Comparison of ENCODE assay signal across 8 mouse cellular contexts in the genomic region with DNA sequence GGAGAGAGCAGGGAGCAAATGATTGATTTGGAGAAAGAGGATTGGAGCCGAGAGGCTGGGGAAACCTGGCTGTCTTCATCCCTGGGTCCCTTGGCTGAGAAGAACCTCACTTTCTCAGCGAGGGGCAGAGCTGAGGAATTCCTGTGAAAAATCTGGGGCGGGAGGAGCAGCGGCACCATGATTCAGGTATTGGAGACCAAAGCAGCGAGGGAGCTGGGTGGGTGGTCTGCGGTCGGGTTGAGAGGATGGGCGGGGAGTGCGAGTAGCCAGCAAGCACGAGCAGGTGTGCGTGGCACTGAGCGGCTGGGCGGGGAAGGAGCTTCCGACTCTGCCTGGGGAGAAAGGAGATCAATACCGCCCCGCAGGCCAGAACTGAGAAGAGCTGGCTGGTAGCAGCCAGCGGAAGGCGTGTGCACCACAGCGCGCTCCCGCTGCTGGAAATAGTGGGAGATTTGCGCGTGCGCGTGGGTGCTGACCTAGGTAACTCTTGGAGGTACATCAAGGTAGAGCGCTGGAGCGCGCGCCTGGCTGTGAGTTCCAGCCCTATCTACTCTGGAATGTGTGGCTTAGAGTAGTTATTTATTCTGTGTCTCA. TPM values are rescaled to one million over a fixed set of nuclear protein-coding genes. Genes with fewer than 3 reads are reported as not detected.
DNase-seq lines count a peak whose midpoint lies in the region; ATAC-seq and TF ChIP-seq lines count a peak whose summit lies in the region.

No protein-coding gene starts in this region.

- no peaks in the 10 kb centered on the region for H3K9me3 ChIP-seq in lung, embryonic 14.5 days (ENCODE audit: low read depth, low read length)
- no peaks in the 10 kb centered on the region for H3K9me3 ChIP-seq in liver, embryonic 16.5 days (replicated peaks; ENCODE audit: control insufficient read depth, low read length)

- H3K4me3 ChIP-seq in lung, embryonic 14.5 days (ENCODE audit: low read depth, low read length) = peak overlapping the region; percentile 17
- H3K4me3 ChIP-seq in layer of hippocampus, adult 2 months = peak overlapping the region; percentile 59
- peak overlapping the region; percentile 18 for H3K4me3 ChIP-seq in liver, embryonic 16.5 days (ENCODE audit: low read depth, low read length)

- H3K9ac ChIP-seq in lung, embryonic 14.5 days = no peak overlapping the region
- H3K9ac ChIP-seq in liver, embryonic 16.5 days (ENCODE audit: low read depth, low read length) = no peak overlapping the region

- peaks cover 38% of the 10 kb centered on the region for H3K27me3 ChIP-seq in lung, embryonic 14.5 days (ENCODE audit: insufficient read depth, low read length)
- H3K27me3 ChIP-seq in liver, embryonic 16.5 days (ENCODE audit: control insufficient read depth, insufficient read depth, low read depth, low read length) = peaks cover 20% of the 10 kb centered on the region

- peak overlapping the region; percentile 59 for H3K4me2 ChIP-seq in lung, embryonic 14.5 days
- H3K4me2 ChIP-seq in liver, embryonic 16.5 days (ENCODE audit: low read depth, low read length) = peak overlapping the region; percentile 17; the same call in 1 of the 2 replicates

- TF ChIP-seq CTCF in lung, embryonic 14.5 days (IDR thresholded peaks at IDR 0.05; ENCODE audit: low read depth) = no peak
- peak; percentile 64 for TF ChIP-seq CTCF in layer of hippocampus, adult 2 months (conservative IDR thresholded peaks at IDR 0.05)

- WGBS in lung, embryonic 14.5 days = under 1% methylated on average over 29 of the region's 29 CpGs
- WGBS in liver, embryonic 16.5 days (ENCODE audit: insufficient replicate concordance) = under 1% methylated on average over 29 of the region's 29 CpGs

- H3K36me3 ChIP-seq in lung, embryonic 14.5 days (ENCODE audit: insufficient read depth) = no peaks in the 10 kb centered on the region
- no peaks in the 10 kb centered on the region for H3K36me3 ChIP-seq in liver, embryonic 16.5 days (ENCODE audit: control insufficient read depth, insufficient read depth)

- no peak overlapping the region for H3K27ac ChIP-seq in lung, embryonic 14.5 days (ENCODE audit: low read depth)
- H3K27ac ChIP-seq in layer of hippocampus, adult 2 months = peak overlapping the region; percentile 96
- no peak overlapping the region for H3K27ac ChIP-seq in liver, embryonic 16.5 days (ENCODE audit: low read length)

- ATAC-seq in lung, embryonic 14.5 days (ENCODE audit: insufficient read depth) = peak; percentile 73
- ATAC-seq in liver, embryonic 16.5 days (ENCODE audit: low read depth) = no peak

- peak; percentile 36 for DNase-seq in lung, embryonic 14.5 days
- DNase-seq in lung, postnatal 36 days = no peak
- peak; percentile 92 to 93 for DNase-seq in cerebellum, postnatal 25 days
- peak; percentile 60 for DNase-seq in frontal cortex, postnatal 25 days (ENCODE audit: low spot score in 2 of 2)
- DNase-seq in layer of hippocampus, adult 2 months (ENCODE audit: low spot score in 2 of 2) = peak; percentile 72 to 82
- peak; percentile 90 to 91 for DNase-seq in right cerebral cortex, postnatal 10 days (ENCODE audit: low spot score in 2 of 2)
- DNase-seq in spleen, adult 18-20 months = no peak

- no peaks in the 10 kb centered on the region for H3K4me1 ChIP-seq in lung, embryonic 14.5 days (ENCODE audit: insufficient read depth)
- no peaks in the 10 kb centered on the region for H3K4me1 ChIP-seq in liver, embryonic 16.5 days (ENCODE audit: control insufficient read depth, low read depth, low read length)

RNA-seq across cellular contexts. Expression of gene Chl1, which starts 1.7 kb away (rescaled TPM):
- 0.14 and 0.27 TPM in 2 replicates for polyA plus RNA-seq in lung, embryonic 14.5 days (2014; fragmentation: Nextera tagmentation; extraction: Ambion mirVana)
- total RNA-seq in layer of hippocampus, adult 2 months (2021) = 100 to 1,000 TPM; 165 to 170 TPM
- 0.02 TPM in 1 of 2 replicates, not detected in the other for polyA plus RNA-seq in liver, embryonic 16.5 days (2015; fragmentation: Nextera tagmentation; extraction: Ambion mirVana)

Comparison
In these comparisons a context has a peak if more than half of its experiments do, and no peak if none do; other contexts are left out.
1. DNase-seq: peak in lung, embryonic 14.5 days (single experiment), cerebellum, postnatal 25 days (2 of 2), frontal cortex, postnatal 25 days (2 of 2), layer of hippocampus, adult 2 months (2 of 2) and right cerebral cortex, postnatal 10 days (2 of 2); none in lung, postnatal 36 days (single experiment) and spleen, adult 18-20 months (0 of 2).
2. Peak in every context shown above with its lines, with median percentiles within 50 percentile points of each other: H3K4me3 ChIP-seq.